Mouse (Mus musculus): ENCODE measurements around the gene Coa7. TPM values are rescaled to one million over a fixed set of nuclear protein-coding genes. Genes with fewer than 3 reads are reported as not detected.

Gene Coa7
- polyA plus RNA-seq, 1 experiment from 2014 or later, result 46.4 TPM

- Histone ChIP-seq H3K36me3 (ENCODE audit: control insufficient read depth, insufficient read depth, low read length) (peaks cover 38% of the 10 kb centered on the region), H3K27ac (replicated peaks; ENCODE audit: low read depth, low read length) (no peak overlapping the region)
- WGBS, result 86% methylated on average over 2 of the region's 2 CpGs
Observed at GRCm38 (mm10) chr4:108336765-108337164, 8.8 kb downstream of the Coa7 start.

GRCm38 (mm10) chr4:108337817-108338216 is 9.9 kb downstream of the Coa7 start:
- Histone ChIP-seq H3K4me2 (ENCODE audit: low read length) (no peak overlapping the region), H3K27me3 (ENCODE audit: control insufficient read depth, insufficient read depth, low read length) (no peaks in the 10 kb centered on the region), H3K4me3 (replicated peaks; ENCODE audit: low read depth, low read length) (no peak overlapping the region), H3K9me3 (ENCODE audit: control insufficient read depth, low read length) (no peaks in the 10 kb centered on the region), H3K27ac (replicated peaks; ENCODE audit: low read depth, low read length) (no peak overlapping the region), H3K36me3 (ENCODE audit: control insufficient read depth, insufficient read depth, low read length) (peaks cover 33% of the 10 kb centered on the region), H3K4me1 (ENCODE audit: control insufficient read depth, insufficient read depth, low read length) (no peaks in the 10 kb centered on the region), H3K9ac (replicated peaks; ENCODE audit: low read length) (no peak overlapping the region)
- DNase-seq (no peak), ATAC-seq (ENCODE audit: low FRiP score, low TSS enrichment) (no peak)
- 33% methylated on average over 3 of the region's 3 CpGs for WGBS

More at GRCm38 (mm10) chr4:108336765-108337164, 8.8 kb downstream of the Coa7 start:
- Histone ChIP-seq H3K4me2 (ENCODE audit: low read length) (no peak overlapping the region), H3K4me3 (replicated peaks; ENCODE audit: low read depth, low read length) (no peak overlapping the region), H3K9me3 (ENCODE audit: control insufficient read depth, low read length) (no peaks in the 10 kb centered on the region), H3K9ac (replicated peaks; ENCODE audit: low read length) (no peak overlapping the region), H3K4me1 (ENCODE audit: control insufficient read depth, insufficient read depth, low read length) (no peaks in the 10 kb centered on the region), H3K27me3 (ENCODE audit: control insufficient read depth, insufficient read depth, low read length) (no peaks in the 10 kb centered on the region)
- no peak for ATAC-seq (ENCODE audit: low FRiP score, low TSS enrichment)
- DNase-seq, result no peak

GRCm38 (mm10) chr4:108338321-108338733 is 10.4 kb downstream of the Coa7 start:
- H3K9me3 ChIP-seq (ENCODE audit: control insufficient read depth, low read length), result no peaks in the 10 kb centered on the region
- no peak overlapping the region for H3K4me2 ChIP-seq (ENCODE audit: low read length)
- H3K4me3 ChIP-seq (replicated peaks; ENCODE audit: low read depth, low read length), result no peak overlapping the region
- 69% methylated on average over 9 of the region's 9 CpGs for WGBS
- no peak overlapping the region for H3K27ac ChIP-seq (replicated peaks; ENCODE audit: low read depth, low read length)
- ATAC-seq (ENCODE audit: low FRiP score, low TSS enrichment) (no peak), DNase-seq (no peak)
- no peaks in the 10 kb centered on the region for H3K27me3 ChIP-seq (ENCODE audit: control insufficient read depth, insufficient read depth, low read length)
- no peak overlapping the region for H3K9ac ChIP-seq (replicated peaks; ENCODE audit: low read length)
- H3K4me1 ChIP-seq (ENCODE audit: control insufficient read depth, insufficient read depth, low read length), result no peaks in the 10 kb centered on the region
- H3K36me3 ChIP-seq (ENCODE audit: control insufficient read depth, insufficient read depth, low read length), result peaks cover 29% of the 10 kb centered on the region

- no peak for DNase-seq
- H3K27ac ChIP-seq (replicated peaks; ENCODE audit: low read depth, low read length), result no peak overlapping the region
- ATAC-seq (ENCODE audit: low FRiP score, low TSS enrichment), result no peak
- no peaks in the 10 kb centered on the region for H3K27me3 ChIP-seq (ENCODE audit: control insufficient read depth, insufficient read depth, low read length)
- no peaks in the 10 kb centered on the region for H3K4me1 ChIP-seq (ENCODE audit: control insufficient read depth, insufficient read depth, low read length)
- no peak overlapping the region for H3K9ac ChIP-seq (replicated peaks; ENCODE audit: low read length)
- 63% methylated on average over 10 of the region's 10 CpGs for WGBS
- no peak overlapping the region for H3K4me2 ChIP-seq (ENCODE audit: low read length)
- peaks cover 26% of the 10 kb centered on the region for H3K36me3 ChIP-seq (ENCODE audit: control insufficient read depth, insufficient read depth, low read length)
- H3K4me3 ChIP-seq (replicated peaks; ENCODE audit: low read depth, low read length), result no peak overlapping the region
- no peaks in the 10 kb centered on the region for H3K9me3 ChIP-seq (ENCODE audit: control insufficient read depth, low read length)
Observed at GRCm38 (mm10) chr4:108338811-108339210, 10.9 kb downstream of the Coa7 start.

GRCm38 (mm10) chr4:108339277-108339690 is 11.3 kb downstream of the Coa7 start:
- Histone ChIP-seq H3K27ac (replicated peaks; ENCODE audit: low read depth, low read length) (no peak overlapping the region), H3K4me2 (ENCODE audit: low read length) (no peak overlapping the region), H3K9me3 (ENCODE audit: control insufficient read depth, low read length) (no peaks in the 10 kb centered on the region), H3K4me1 (ENCODE audit: control insufficient read depth, insufficient read depth, low read length) (no peaks in the 10 kb centered on the region), H3K27me3 (ENCODE audit: control insufficient read depth, insufficient read depth, low read length) (no peaks in the 10 kb centered on the region), H3K36me3 (ENCODE audit: control insufficient read depth, insufficient read depth, low read length) (peaks cover 25% of the 10 kb centered on the region), H3K9ac (replicated peaks; ENCODE audit: low read length) (no peak overlapping the region), H3K4me3 (replicated peaks; ENCODE audit: low read depth, low read length) (no peak overlapping the region)
- WGBS, result 23% methylated on average over 4 of the region's 4 CpGs
- DNase-seq, result peak; percentile 91
- peak; percentile 66 for ATAC-seq (ENCODE audit: low FRiP score, low TSS enrichment)

GRCm38 (mm10) chr4:108344631-108345083 is 16.7 kb downstream of the Coa7 start:
- 6% methylated on average over 7 of the region's 7 CpGs for WGBS

GRCm38 (mm10) chr4:108345826-108346225 is 17.9 kb downstream of the Coa7 start:
- no peak overlapping the region for H3K27ac ChIP-seq (replicated peaks; ENCODE audit: low read depth, low read length)
- H3K4me2 ChIP-seq (ENCODE audit: low read length), result no peak overlapping the region
- no peak overlapping the region for H3K4me3 ChIP-seq (replicated peaks; ENCODE audit: low read depth, low read length)
- 18% methylated on average over 5 of the region's 5 CpGs for WGBS
- ATAC-seq (ENCODE audit: low FRiP score, low TSS enrichment), result no peak
- DNase-seq, result no peak
- no peaks in the 10 kb centered on the region for H3K27me3 ChIP-seq (ENCODE audit: control insufficient read depth, insufficient read depth, low read length)
- H3K9ac ChIP-seq (replicated peaks; ENCODE audit: low read length), result no peak overlapping the region
- H3K36me3 ChIP-seq (ENCODE audit: control insufficient read depth, insufficient read depth, low read length), result no peaks in the 10 kb centered on the region
- H3K9me3 ChIP-seq (ENCODE audit: control insufficient read depth, low read length), result no peaks in the 10 kb centered on the region
- H3K4me1 ChIP-seq (ENCODE audit: control insufficient read depth, insufficient read depth, low read length), result peaks cover 10% of the 10 kb centered on the region; the same call in 1 of the 2 replicates

More at GRCm38 (mm10) chr4:108344631-108345083, 16.7 kb downstream of the Coa7 start:
- Histone ChIP-seq H3K27me3 (ENCODE audit: control insufficient read depth, insufficient read depth, low read length) (no peaks in the 10 kb centered on the region), H3K36me3 (ENCODE audit: control insufficient read depth, insufficient read depth, low read length) (no peaks in the 10 kb centered on the region), H3K9ac (replicated peaks; ENCODE audit: low read length) (no peak overlapping the region), H3K4me2 (ENCODE audit: low read length) (no peak overlapping the region), H3K4me1 (ENCODE audit: control insufficient read depth, insufficient read depth, low read length) (peaks cover 3% of the 10 kb centered on the region; the same call in 1 of the 2 replicates), H3K9me3 (ENCODE audit: control insufficient read depth, low read length) (no peaks in the 10 kb centered on the region), H3K4me3 (replicated peaks; ENCODE audit: low read depth, low read length) (no peak overlapping the region), H3K27ac (replicated peaks; ENCODE audit: low read depth, low read length) (peak overlapping the region; percentile 79)
- ATAC-seq (ENCODE audit: low FRiP score, low TSS enrichment) (no peak; the same call in 1 of the 2 replicates), DNase-seq (peak; percentile 64)

GRCm38 (mm10) chr4:108347111-108347510 is 19.2 kb downstream of the Coa7 start:
- Histone ChIP-seq H3K9me3 (ENCODE audit: control insufficient read depth, low read length) (no peaks in the 10 kb centered on the region), H3K27me3 (ENCODE audit: control insufficient read depth, insufficient read depth, low read length) (no peaks in the 10 kb centered on the region), H3K4me2 (ENCODE audit: low read length) (no peak overlapping the region), H3K27ac (replicated peaks; ENCODE audit: low read depth, low read length) (no peak overlapping the region), H3K36me3 (ENCODE audit: control insufficient read depth, insufficient read depth, low read length) (no peaks in the 10 kb centered on the region), H3K9ac (replicated peaks; ENCODE audit: low read length) (no peak overlapping the region), H3K4me1 (ENCODE audit: control insufficient read depth, insufficient read depth, low read length) (peaks cover 15% of the 10 kb centered on the region; the same call in 1 of the 2 replicates), H3K4me3 (replicated peaks; ENCODE audit: low read depth, low read length) (no peak overlapping the region)
- ATAC-seq (ENCODE audit: low FRiP score, low TSS enrichment), result no peak
- WGBS, result 95% methylated on average over 5 of the region's 5 CpGs
- no peak for DNase-seq

GRCm38 (mm10) chr4:108348256-108348875 is 20.4 kb downstream of the Coa7 start:
- H3K4me3 ChIP-seq (replicated peaks; ENCODE audit: low read depth, low read length), result no peak overlapping the region
- ATAC-seq (ENCODE audit: low FRiP score, low TSS enrichment), result no peak
- 82% methylated on average over 5 of the region's 5 CpGs for WGBS
- no peaks in the 10 kb centered on the region for H3K36me3 ChIP-seq (ENCODE audit: control insufficient read depth, insufficient read depth, low read length)
- no peaks in the 10 kb centered on the region for H3K27me3 ChIP-seq (ENCODE audit: control insufficient read depth, insufficient read depth, low read length)
- H3K9me3 ChIP-seq (ENCODE audit: control insufficient read depth, low read length), result no peaks in the 10 kb centered on the region
- H3K9ac ChIP-seq (replicated peaks; ENCODE audit: low read length), result no peak overlapping the region
- H3K4me2 ChIP-seq (ENCODE audit: low read length), result no peak overlapping the region
- no peak overlapping the region for H3K27ac ChIP-seq (replicated peaks; ENCODE audit: low read depth, low read length)
- DNase-seq, result no peak
- H3K4me1 ChIP-seq (ENCODE audit: control insufficient read depth, insufficient read depth, low read length), result peaks cover 15% of the 10 kb centered on the region; the same call in 1 of the 2 replicates
